Mouse (Mus musculus): Measurements from ENCODE around the gene Olfr1357. TPM values are rescaled to one million over a fixed set of nuclear protein-coding genes. Genes with fewer than 3 reads are reported as not detected.
"Not testable (repeated sequence)": the region's sequence is repeated elsewhere in the genome, so short reads cannot be mapped to it uniquely, and the experiment has no call there.

Olfr1357 gene
- not detected in 2 replicates for polyA plus RNA-seq (2015; fragmentation: Nextera tagmentation; extraction: Ambion mirVana)

DNA sequence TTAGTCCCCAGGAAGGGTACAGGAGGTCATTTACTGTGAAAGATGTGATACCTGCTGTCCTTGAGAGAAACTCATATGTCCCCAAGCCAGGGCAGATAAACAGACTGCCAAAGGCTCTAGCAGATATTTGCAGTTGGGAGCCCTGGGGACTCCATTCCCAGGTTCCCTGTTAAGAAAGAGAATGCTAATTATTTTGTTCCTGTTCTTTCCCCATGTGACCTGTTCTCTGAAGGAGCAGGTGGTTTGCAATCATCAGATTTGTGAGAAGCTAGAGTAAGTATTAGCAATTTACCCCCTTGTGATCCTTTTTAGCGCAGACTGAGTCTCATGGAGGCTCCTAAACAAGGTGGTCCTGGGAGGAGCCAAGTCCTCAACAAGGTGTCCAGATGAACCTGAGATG, at the start of gene Olfr1357:
Gene Olfr1357 (minus strand): TSS at position 101 of the 400 bp plus-strand sequence.
- no peak within 1 kb of the TSS for H3K9ac ChIP-seq (ENCODE audit: low read depth, low read length)
- H3K4me2 ChIP-seq (ENCODE audit: low read length) = no peak within 1 kb of the TSS
- H3K27me3 ChIP-seq (ENCODE audit: insufficient read depth, low read length) = no peaks in the 10 kb centered on the region
- ATAC-seq (replicated peaks; ENCODE audit: low FRiP score, low read depth) (no peak), DNase-seq (ENCODE audit: low spot score) (no peak)
- H3K4me3 ChIP-seq (replicated peaks; ENCODE audit: low read depth, low read length) = no peak within 1 kb of the TSS
- no peaks in the 10 kb centered on the region for H3K36me3 ChIP-seq (ENCODE audit: insufficient read depth, low read length)
- TF ChIP-seq CTCF (IDR thresholded peaks at IDR 0.05; ENCODE audit: low read depth) = no peak
- H3K27ac ChIP-seq = no peak within 1 kb of the TSS
- no peaks in the 10 kb centered on the region for H3K9me3 ChIP-seq (replicated peaks; ENCODE audit: low read length)
- 90% methylated on average over 1 of the region's 1 CpGs for WGBS
- H3K4me1 ChIP-seq (replicated peaks; ENCODE audit: insufficient read depth, low read length) = no peaks in the 10 kb centered on the region

- H3K4me1 ChIP-seq (replicated peaks; ENCODE audit: insufficient read depth, low read length); H3K4me2 ChIP-seq (ENCODE audit: low read length); H3K27me3 ChIP-seq (ENCODE audit: insufficient read depth, low read length); H3K27ac ChIP-seq; H3K4me3 ChIP-seq (replicated peaks; ENCODE audit: low read depth, low read length); ATAC-seq (replicated peaks; ENCODE audit: low FRiP score, low read depth); H3K36me3 ChIP-seq (ENCODE audit: insufficient read depth, low read length); H3K9ac ChIP-seq (ENCODE audit: low read depth, low read length); DNase-seq (ENCODE audit: low spot score); H3K9me3 ChIP-seq (replicated peaks; ENCODE audit: low read length): not testable (repeated sequence)
- WGBS = 93% methylated on average over 10 of the region's 10 CpGs
Measured at GRCm38 (mm10) chr10:78666696-78667095, 48.8 kb upstream of the Olfr1357 start.

DNA sequence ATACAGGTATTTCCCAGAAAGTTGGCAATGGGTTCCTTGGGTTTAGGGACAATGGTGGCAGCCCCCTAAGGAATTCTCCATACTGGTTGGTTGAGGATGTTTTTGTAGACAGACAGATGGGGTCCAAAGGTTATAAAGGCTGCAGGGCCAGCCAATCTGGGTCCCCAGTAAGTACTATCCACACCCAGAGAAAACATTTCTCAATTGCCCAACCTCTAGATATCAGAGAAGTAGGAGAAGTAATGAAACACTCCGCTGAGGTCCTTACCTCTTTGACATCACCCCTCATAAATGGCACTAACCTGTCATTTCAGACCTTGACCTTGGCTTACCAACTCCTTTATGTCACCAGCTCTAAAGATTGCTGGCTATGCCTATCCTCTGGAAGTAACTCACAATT, 46.7 kb upstream of the Olfr1357 start:
- ATAC-seq (replicated peaks; ENCODE audit: low FRiP score, low read depth) (no peak), DNase-seq (ENCODE audit: low spot score) (no peak)
- Histone ChIP-seq H3K27ac (no peak overlapping the region), H3K9me3 (replicated peaks; ENCODE audit: low read length) (no peaks in the 10 kb centered on the region), H3K27me3 (ENCODE audit: insufficient read depth, low read length) (no peaks in the 10 kb centered on the region), H3K4me2 (ENCODE audit: low read length) (no peak overlapping the region), H3K4me1 (replicated peaks; ENCODE audit: insufficient read depth, low read length) (no peaks in the 10 kb centered on the region), H3K36me3 (ENCODE audit: insufficient read depth, low read length) (no peaks in the 10 kb centered on the region), H3K9ac (ENCODE audit: low read depth, low read length) (no peak overlapping the region), H3K4me3 (replicated peaks; ENCODE audit: low read depth, low read length) (no peak overlapping the region)
- WGBS = 91% methylated on average over 1 of the region's 1 CpGs
- no peak for TF ChIP-seq CTCF (IDR thresholded peaks at IDR 0.05; ENCODE audit: low read depth)

DNA sequence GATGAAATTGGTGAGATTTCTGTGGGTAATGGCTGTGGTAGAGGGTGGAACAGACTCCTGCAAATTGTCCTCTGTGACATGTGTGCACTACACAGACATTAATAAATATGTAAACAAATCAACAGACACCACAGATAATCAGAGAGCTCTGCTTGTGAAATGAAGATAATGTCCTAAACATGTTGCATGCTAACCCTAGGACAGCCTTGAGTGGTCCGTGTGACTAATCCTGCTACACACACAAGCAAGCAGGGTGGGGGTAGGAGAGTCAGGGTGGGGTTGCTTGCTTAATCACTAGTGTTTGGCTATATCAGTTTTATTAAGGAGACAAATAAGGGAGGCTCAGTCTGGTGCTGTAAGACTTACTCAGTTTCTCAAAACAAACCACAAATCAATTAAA, 43.3 kb upstream of the Olfr1357 start:
- no peaks in the 10 kb centered on the region for H3K9me3 ChIP-seq (replicated peaks; ENCODE audit: low read length)
- no peak for ATAC-seq (replicated peaks; ENCODE audit: low FRiP score, low read depth)
- H3K9ac ChIP-seq (ENCODE audit: low read depth, low read length) = no peak overlapping the region
- H3K27me3 ChIP-seq (ENCODE audit: insufficient read depth, low read length) = no peaks in the 10 kb centered on the region
- no peak overlapping the region for H3K4me2 ChIP-seq (ENCODE audit: low read length)
- H3K4me1 ChIP-seq (replicated peaks; ENCODE audit: insufficient read depth, low read length) = no peaks in the 10 kb centered on the region
- H3K4me3 ChIP-seq (replicated peaks; ENCODE audit: low read depth, low read length) = no peak overlapping the region
- no peak overlapping the region for H3K27ac ChIP-seq
- DNase-seq (ENCODE audit: low spot score) = no peak
- WGBS = 81% methylated on average over 1 of the region's 1 CpGs
- no peak for TF ChIP-seq CTCF (IDR thresholded peaks at IDR 0.05; ENCODE audit: low read depth)
- H3K36me3 ChIP-seq (ENCODE audit: insufficient read depth, low read length) = no peaks in the 10 kb centered on the region

- no peak overlapping the region for H3K27ac ChIP-seq
- WGBS = 18% methylated on average over 6 of the region's 6 CpGs
- no peak overlapping the region for H3K9ac ChIP-seq (ENCODE audit: low read depth, low read length)
- H3K4me1 ChIP-seq (replicated peaks; ENCODE audit: insufficient read depth, low read length) = no peaks in the 10 kb centered on the region
- H3K27me3 ChIP-seq (ENCODE audit: insufficient read depth, low read length) = no peaks in the 10 kb centered on the region
- DNase-seq (ENCODE audit: low spot score) (peak; percentile 52), ATAC-seq (replicated peaks; ENCODE audit: low FRiP score, low read depth) (no peak)
- H3K36me3 ChIP-seq (ENCODE audit: insufficient read depth, low read length) = no peaks in the 10 kb centered on the region
- TF ChIP-seq CTCF (IDR thresholded peaks at IDR 0.05; ENCODE audit: low read depth) = peak; percentile 75
- H3K4me3 ChIP-seq (replicated peaks; ENCODE audit: low read depth, low read length) = no peak overlapping the region
- H3K4me2 ChIP-seq (ENCODE audit: low read length) = no peak overlapping the region
- no peaks in the 10 kb centered on the region for H3K9me3 ChIP-seq (replicated peaks; ENCODE audit: low read length)
Measured at GRCm38 (mm10) chr10:78632311-78632710, 14.4 kb upstream of the Olfr1357 start.

DNA sequence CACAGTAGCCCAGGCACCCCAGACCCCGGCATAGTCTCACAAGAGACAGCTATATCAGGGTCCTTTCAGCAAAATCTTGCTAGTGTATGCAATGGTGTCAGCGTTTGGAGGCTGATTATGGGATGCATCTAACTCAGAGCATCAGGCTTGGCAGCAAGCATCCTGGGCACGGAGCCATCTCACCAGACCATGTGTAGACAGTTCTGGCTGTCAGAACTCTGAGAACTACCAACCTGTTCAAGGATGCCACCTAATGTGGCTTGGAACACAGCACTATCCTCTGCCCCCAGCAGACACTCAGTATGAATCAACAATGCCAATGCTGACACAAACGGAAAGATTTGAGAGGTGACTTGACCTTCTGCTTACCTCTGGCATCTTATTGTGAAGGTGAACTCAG, 12.3 kb upstream of the Olfr1357 start:
- H3K4me2 ChIP-seq (ENCODE audit: low read length) = no peak overlapping the region
- DNase-seq (ENCODE audit: low spot score) = no peak
- 81% methylated on average over 4 of the region's 4 CpGs for WGBS

DNA sequence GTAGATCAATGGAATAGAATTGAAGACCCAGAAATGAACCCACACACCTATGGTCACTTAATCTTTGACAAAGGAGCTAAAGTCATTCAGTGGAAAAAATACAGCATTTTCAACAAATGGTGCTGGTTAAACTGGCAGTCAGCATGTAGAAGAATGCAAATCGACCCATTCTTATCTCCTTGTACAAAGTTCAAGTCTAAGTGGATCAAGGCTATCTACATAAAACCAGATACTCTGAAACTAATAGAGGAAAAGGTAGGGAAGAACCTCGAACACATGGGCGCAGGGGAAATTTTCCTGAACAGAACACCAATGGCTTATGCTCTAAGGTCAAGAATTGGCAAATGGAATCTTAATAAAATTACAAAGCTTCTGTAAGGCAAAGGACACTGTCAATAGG, 5.3 kb upstream of the Olfr1357 start:
- not testable (repeated sequence) for H3K4me2 ChIP-seq (ENCODE audit: low read length); H3K9ac ChIP-seq (ENCODE audit: low read depth, low read length); H3K4me1 ChIP-seq (replicated peaks; ENCODE audit: insufficient read depth, low read length); DNase-seq (ENCODE audit: low spot score); H3K27ac ChIP-seq; H3K4me3 ChIP-seq (replicated peaks; ENCODE audit: low read depth, low read length); ATAC-seq (replicated peaks; ENCODE audit: low FRiP score, low read depth); H3K36me3 ChIP-seq (ENCODE audit: insufficient read depth, low read length); H3K9me3 ChIP-seq (replicated peaks; ENCODE audit: low read length); H3K27me3 ChIP-seq (ENCODE audit: insufficient read depth, low read length)
- WGBS = 79% methylated on average over 3 of the region's 3 CpGs

More for the DNA sequence above, 12.3 kb upstream of the Olfr1357 start:
- no peaks in the 10 kb centered on the region for H3K27me3 ChIP-seq (ENCODE audit: insufficient read depth, low read length)
- H3K36me3 ChIP-seq (ENCODE audit: insufficient read depth, low read length) = no peaks in the 10 kb centered on the region
- no peak overlapping the region for H3K27ac ChIP-seq
- H3K4me3 ChIP-seq (replicated peaks; ENCODE audit: low read depth, low read length) = no peak overlapping the region
- ATAC-seq (replicated peaks; ENCODE audit: low FRiP score, low read depth) = no peak
- TF ChIP-seq CTCF (IDR thresholded peaks at IDR 0.05; ENCODE audit: low read depth) = no peak
- H3K9ac ChIP-seq (ENCODE audit: low read depth, low read length) = no peak overlapping the region
- H3K4me1 ChIP-seq (replicated peaks; ENCODE audit: insufficient read depth, low read length) = no peaks in the 10 kb centered on the region
- H3K9me3 ChIP-seq (replicated peaks; ENCODE audit: low read length) = no peaks in the 10 kb centered on the region
